Mouse (Mus musculus): ENCODE measurements at regions not wholly inside any gene's neighbourhood (a gene's known extent, or its start where the extent isn't known, plus 50 kb on each side); places are given as distances from the start of the nearest gene placed in this dataset.

DNA sequence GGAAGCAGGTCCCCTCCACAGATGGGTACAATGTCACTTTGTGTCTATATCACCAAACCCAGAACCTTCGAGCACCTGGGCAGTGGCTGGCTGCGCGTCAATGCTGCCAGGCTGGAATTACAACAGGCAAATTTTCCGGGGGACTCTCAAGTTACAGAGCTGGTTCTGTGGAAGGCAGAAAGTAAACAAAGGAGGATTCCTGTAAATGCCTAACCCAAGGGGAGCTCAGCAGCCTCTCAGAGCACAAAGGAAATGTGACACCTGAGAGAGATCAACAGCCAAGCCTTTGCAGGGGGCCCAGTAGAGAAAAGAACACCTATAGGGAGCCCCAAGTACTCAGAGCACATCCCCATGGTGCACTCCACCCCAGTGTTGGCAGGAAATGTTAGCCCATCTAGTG lies 70.7 kb downstream of the Setd4 start:
- no peak for DNase-seq (ENCODE audit: extremely low spot score, low spot score)

DNA sequence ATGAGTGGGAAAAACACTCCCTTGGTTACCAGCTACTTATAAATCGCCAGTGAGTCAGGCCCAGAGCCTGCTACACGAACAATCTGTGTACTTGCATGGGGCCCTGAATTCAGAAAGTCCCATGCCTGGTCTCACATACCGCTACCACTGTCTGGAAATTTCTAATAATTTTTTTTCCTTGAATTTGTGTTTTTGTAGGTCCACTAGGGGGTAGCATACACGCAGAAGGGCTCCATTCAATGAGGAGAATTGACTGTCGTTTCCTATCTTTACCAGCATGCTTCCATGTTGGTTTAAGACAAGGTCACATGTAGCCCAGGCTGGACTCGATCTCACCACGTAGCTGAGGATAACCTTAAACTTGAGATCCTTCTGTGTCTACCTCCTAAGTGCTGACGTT lies 71.9 kb downstream of the Setd4 start:
- no peak for DNase-seq (ENCODE audit: extremely low spot score, low spot score)

DNA sequence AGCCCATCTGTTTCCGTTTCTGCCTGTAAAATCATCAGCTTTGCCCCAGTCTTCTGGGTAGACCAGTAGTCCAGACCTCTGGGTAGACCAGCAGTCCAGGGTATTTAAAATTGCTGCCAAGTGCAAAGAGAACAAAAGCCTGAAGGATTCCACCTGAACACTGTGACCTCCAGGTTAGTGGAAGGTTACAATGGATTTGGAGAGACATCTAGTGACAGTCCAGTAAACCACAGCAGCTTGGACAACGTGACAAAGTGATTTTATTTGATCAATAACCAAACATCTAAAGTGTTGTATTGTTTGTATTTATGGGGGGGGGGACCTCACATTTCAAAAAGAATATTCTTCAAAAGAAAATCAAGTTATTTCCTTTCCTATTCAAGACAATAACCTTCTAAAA lies 81.4 kb downstream of the Setd4 start:
- no peak for DNase-seq (ENCODE audit: extremely low spot score, low spot score)

DNA sequence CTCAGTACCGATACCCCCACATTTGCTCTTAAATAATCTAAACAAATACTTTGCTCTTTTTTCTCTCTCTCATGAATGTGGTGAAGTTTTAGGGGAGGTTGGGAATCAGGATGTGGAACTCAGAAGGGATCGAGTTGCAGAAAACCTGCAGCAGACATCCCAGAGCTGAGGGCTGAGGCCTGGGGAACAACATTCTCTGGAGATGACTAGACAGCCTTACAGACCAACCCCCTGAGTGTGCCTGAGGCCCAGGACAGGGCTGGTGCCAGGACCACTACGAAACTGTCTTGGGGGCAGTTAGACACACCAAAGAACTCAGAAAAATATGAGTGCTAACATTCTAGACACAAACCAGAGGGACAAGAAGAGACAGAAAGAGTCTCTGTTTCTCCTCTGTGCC lies 83.4 kb downstream of the Setd4 start:
- no peak for DNase-seq (ENCODE audit: extremely low spot score, low spot score)

GRCm38 (mm10) chr16:93518620-93519019 lies 85.2 kb downstream of the Setd4 start:
- DNase-seq (ENCODE audit: extremely low spot score, low spot score): no peak

DNA sequence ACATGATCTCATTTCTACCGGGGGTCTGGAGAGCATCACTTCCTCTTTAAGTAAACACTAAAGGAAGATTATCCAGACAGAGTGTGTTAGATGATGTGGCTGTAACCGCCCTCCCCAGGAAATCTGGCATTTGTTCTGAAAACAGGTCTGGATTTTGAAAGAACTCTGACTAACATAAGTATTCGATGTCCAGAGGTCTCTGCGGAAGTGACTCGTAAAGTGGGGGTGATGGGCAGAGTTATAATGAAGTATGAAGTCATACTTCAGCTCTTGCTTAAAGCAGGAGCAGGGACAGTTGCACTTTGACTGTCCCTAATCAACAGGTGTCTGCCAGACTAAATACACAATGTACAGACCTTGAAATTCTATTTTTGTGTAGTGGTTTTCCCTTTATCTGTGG lies 87.1 kb downstream of the Setd4 start:
- no peak for DNase-seq (ENCODE audit: extremely low spot score, low spot score)

GRCm38 (mm10) chr16:93515456-93515941 lies 88.4 kb downstream of the Setd4 start:
- no peak for DNase-seq (ENCODE audit: extremely low spot score, low spot score)

DNA sequence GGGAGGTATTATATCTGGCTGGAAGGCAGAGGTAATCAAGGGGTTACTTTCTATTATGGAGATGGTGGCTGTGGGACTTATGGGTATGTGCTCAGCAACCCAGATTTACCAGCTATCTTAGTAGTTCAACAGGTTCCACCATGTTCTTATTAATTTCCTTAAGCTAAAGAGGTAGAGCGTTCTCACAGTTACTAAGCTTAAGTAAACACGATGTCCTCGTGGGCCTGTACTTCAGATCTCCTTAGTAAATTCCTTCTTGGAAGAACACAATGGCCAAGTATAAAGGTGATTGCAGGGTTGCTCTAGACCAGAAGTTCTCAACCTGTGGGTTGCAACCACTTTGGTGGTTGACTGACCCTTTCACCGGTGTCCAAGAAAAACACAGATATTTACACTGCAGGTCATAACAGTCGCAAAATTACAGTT lies 90.2 kb downstream of the Setd4 start:
- DNase-seq (ENCODE audit: extremely low spot score, low spot score): no peak

DNA sequence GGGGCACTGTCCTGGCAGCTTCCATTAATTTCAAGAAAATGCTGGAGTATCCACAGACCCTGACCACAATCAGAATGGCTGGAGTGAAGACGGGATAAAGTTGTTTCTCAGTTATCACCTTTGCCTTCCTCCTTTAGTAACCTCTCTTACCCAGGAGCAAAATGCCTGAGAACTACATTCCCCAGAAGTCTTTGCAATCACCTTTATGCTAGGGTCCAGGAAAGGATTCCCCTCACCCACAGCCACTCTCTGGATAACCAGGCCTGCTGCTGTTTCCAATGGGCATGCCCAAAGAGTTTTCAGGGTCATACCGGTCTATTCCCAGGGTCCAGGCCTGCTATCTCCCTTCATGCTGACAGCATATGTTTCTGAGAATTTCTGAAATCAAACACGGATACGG lies 91.9 kb downstream of the Setd4 start:
- DNase-seq (ENCODE audit: extremely low spot score, low spot score): no peak

GRCm38 (mm10) chr16:93511517-93511916 lies 92.3 kb downstream of the Setd4 start:
- no peak for DNase-seq (ENCODE audit: extremely low spot score, low spot score)

- DNase-seq (ENCODE audit: extremely low spot score, low spot score): no peak
These were observed 105.1 kb downstream of the Setd4 start for GRCm38 (mm10) chr16:93498800-93499199.

- no peak for DNase-seq (ENCODE audit: extremely low spot score, low spot score)
These were observed 110.4 kb downstream of the Setd4 start for GRCm38 (mm10) chr16:93493337-93494002.

DNA sequence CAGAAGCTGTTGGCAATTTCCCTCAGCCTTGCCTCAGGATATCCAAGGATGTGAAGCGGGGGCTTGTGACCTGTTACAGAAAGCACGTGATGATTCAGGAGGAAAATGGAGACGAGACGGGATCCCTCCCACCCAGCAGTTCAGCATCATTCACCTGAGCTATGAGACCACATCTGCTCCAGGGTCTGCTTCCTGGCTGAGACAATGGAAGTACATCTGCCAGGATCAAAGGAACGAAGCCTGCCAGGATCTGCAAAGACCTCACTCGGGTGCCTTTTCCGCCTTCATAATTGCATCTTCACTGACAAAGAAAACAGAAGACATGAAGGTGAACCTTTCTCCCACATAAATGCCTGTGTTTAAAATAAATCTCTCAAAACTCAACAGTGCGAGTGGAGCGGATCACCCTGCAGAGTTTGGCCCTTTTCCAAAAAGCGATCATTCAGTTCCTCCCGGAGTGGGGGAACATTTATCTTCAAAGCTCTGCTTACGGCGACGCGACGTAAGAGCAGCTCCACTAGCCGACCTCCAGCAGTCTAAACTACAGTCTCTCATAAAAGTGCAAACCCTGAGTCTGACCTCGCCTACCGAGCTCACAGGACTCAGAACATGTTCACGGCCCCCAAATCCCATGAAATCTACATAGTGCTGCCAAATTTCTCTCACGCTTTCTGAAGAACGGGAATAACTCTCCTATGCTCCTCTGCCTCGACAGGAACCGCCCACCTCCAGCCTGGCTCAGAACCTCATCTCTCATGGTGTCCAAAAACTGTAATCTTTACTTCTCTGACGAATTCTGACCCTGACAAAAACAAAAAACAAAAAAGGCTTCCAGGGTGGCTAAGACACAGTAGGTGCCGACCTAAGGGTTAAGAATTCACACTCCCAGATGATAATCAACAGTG lies 117.0 kb downstream of the Setd4 start:
- no peak for DNase-seq (ENCODE audit: extremely low spot score, low spot score)

DNA sequence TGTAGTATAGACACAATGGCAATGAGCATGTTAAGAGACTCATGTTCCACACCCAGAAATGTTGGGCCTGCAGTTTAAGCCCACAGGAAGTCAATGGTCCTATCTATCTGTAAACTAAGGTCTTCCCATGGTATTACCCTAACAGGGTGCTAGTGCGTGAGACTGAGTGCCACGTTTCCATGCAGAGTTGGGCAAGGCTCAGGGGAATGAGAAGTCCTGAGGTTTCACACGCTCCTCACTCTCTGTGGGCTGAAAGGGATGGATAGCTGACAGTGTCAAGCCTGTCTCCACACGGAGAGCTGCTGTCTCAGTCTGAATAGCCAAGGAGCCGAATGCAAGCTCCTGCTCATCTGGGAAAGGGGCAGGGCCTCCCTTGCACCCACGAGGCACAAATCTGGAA lies 133.9 kb downstream of the Setd4 start:
- DNase-seq (ENCODE audit: extremely low spot score, low spot score): no peak

DNA sequence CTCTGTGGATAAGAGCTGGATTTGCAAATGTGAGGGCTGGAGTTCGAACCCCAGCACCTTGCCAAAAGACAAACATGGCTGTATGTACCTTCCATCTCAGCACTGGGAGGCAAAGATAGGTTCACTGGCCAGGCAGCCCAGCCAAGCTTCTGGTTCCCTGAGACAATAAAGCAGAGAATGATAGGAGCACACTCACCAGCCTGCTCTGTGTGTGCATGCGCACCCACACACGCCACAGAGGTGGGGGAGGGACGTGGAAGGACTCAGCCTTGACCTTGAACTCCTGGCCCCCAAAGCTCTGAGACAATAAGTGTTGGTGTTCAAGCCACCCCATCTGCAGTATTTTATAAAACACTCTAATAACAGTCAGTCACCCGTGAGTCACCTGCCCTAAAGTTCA lies 138.1 kb downstream of the Setd4 start:
- no peak for DNase-seq (ENCODE audit: extremely low spot score, low spot score)

GRCm38 (mm10) chr16:93464898-93465297 lies 139.0 kb downstream of the Setd4 start:
- no peak for DNase-seq (ENCODE audit: extremely low spot score, low spot score)

DNA sequence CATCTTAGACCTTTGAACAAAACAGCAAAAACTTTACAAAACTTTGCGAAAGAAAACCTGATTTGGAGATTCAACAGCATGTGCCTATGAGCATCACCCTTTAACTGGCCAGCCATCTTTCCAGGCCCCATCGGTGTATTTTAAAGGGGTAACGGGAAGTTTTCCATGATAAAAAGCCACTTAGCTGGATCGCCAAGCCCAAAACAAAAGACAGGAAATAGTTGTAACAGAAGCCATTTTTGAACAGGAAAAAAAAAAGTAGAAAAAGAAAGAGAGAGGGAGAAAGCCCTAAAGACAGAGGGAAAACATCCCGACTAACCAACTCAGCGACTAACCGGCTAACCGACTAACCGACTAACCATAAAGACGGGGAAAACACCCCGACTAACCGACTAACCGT lies 140.5 kb downstream of the Setd4 start:
- DNase-seq (ENCODE audit: extremely low spot score, low spot score): no peak

GRCm38 (mm10) chr16:93462286-93462610 lies 141.6 kb downstream of the Setd4 start:
- no peak for DNase-seq (ENCODE audit: extremely low spot score, low spot score)

GRCm38 (mm10) chr16:93461406-93462285 lies 142.2 kb downstream of the Setd4 start:
- no peak for DNase-seq (ENCODE audit: extremely low spot score, low spot score)

GRCm38 (mm10) chr16:93459497-93460240 lies 144.2 kb downstream of the Setd4 start:
- no peak for DNase-seq (ENCODE audit: extremely low spot score, low spot score)

All from neural tube, embryonic 10.5 days (tissue).